Mouse (Mus musculus): Measurements from ENCODE around the gene Extl2.

Extl2 gene

DNA sequence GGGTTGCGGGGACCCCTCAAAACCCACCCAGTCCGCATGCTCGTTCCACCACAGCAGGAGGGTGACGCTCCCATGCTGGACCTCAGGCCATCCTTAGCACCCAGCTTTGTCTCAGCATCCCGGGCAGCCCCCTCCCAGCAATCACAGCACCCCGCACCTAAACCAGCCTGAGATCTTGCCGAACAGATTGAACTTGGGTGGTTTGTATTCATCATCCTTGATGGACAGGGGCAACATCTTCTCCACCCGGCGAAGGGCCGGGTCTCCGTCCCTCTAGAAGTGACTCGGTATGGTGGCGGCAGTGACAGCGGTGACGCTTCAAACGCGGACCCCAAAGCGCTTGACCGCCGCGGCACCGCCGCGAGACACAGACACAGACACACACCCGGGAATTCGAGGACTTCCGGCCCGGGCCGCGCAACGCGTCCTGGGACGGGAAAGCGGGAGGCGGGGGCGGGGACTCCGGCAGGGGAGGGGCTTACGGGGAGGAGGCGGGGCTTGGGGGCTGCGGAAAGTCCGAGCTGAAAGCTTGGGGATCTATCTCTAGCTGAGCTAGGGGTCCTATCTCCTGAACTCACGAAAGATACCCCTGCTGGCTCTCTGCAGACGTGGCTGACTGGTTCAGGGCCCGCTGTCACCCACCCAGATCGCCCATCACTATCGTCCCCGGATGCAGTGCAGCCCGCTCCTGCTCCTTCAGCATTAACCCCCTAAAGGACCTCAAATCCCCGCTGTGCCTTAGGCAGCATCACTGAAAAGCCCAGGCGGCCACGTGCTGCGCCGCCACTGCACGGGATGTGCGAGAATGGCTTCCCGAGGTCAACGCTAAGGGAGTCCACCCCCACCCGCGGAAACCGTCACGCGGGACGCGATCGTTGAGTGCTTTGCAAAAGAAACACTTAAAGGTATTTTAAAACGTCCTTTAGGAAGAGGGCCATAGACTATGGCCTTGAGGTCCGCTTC lies at the start of gene Extl2, which contains the start of gene Slc30a7:
TSS of gene Extl2 (plus strand) at position 485 of the 963 bp plus-strand sequence.
TSS of gene Slc30a7 (minus strand) at position 429 of the 963 bp plus-strand sequence.
- WGBS: under 1% methylated on average over 66 of the region's 67 CpGs

DNA sequence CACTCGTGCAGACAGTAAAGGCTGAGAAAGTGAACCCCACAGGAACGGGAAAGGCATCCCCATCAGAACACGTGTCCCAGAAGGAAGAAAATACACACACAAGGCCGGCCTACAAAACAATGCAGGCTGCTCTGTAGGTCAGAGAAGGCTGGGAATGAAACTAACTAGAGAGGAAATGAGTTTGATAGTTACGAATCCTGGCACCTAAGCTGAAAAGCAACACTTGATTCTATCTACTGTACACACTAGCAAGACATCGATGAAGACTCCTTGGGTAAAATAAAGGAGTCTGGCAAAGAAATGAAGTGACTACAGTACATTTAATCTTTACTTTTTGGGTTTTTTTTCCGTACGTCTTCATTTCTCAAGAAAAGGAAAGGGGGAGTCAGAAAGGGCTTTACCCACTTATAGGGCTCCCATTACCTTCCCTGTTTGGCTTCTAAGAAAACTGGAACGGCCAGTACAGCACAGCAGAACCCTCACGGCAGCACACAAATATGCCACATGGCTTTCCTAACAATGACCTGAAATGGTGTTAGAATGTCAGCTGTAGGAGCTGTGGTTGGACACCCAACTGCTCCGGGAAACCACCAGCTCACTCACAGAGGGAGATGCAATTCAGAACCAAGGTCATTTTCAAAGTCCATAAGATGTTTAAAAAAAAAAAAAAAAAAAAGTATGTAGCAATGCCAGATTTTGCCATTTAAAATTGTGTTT lies 45.8 kb upstream of the Extl2 start:
- whole genome bisulfite sequencing: 86% methylated on average over 11 of the region's 11 CpGs

DNA sequence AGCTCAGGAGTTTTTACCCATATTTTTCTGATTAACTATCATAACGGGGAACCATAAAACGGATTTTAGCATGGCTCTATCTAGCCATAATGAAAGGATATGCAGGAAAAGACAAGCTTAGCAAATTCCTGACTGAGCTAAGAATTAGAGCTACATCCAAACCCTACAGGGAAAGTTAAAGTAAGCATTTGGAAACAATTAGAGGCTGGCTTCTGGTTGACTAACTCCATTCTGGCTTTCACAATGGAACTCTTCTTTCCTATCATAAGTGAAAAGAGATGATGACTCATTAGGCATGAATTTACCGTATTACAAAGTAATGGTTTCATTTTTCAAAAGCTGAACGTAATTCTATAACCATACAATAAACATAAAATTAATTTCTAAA lies 45.2 kb upstream of the Extl2 start:
- 74% methylated on average over 4 of the region's 4 CpGs for WGBS

DNA sequence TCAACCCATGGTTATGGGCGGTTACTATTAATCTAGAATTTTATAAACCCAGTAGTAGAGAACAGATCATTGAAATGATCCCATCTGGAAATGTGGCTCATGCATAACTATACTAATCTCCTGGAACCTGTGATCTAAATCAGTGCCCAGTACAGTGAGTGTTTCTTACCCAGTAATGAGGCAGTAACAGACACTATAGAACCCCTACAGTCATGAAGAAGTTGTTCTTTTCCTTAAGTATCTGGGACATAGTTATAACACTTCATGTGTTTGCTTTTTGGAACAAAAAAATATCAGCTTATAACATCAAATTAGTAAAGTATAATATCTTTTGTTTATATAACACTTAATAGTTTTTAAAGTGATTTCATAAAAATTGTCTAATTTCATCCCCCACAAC lies 43.7 kb upstream of the Extl2 start:
- WGBS: 98% methylated on average over 1 of the region's 1 CpGs

DNA sequence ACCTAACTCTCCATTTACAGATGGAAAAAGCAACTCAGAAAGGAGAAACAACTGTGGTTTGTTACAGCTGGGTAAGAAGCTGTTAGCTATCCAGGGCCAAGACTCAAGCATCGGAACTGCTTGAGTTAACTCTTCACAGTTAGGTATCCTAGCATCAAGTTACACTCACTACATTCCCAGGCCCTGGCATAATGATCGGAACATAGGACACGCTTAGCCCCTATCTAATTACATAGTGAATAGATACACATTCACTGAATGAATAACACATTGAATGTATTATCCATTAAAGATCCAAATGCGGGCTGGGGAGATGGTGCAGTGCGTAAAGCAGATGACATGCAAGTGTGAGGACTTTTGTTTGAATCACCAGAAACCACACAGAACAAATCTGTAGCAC lies 43.2 kb upstream of the Extl2 start:
- WGBS: 85% methylated on average over 5 of the region's 5 CpGs

DNA sequence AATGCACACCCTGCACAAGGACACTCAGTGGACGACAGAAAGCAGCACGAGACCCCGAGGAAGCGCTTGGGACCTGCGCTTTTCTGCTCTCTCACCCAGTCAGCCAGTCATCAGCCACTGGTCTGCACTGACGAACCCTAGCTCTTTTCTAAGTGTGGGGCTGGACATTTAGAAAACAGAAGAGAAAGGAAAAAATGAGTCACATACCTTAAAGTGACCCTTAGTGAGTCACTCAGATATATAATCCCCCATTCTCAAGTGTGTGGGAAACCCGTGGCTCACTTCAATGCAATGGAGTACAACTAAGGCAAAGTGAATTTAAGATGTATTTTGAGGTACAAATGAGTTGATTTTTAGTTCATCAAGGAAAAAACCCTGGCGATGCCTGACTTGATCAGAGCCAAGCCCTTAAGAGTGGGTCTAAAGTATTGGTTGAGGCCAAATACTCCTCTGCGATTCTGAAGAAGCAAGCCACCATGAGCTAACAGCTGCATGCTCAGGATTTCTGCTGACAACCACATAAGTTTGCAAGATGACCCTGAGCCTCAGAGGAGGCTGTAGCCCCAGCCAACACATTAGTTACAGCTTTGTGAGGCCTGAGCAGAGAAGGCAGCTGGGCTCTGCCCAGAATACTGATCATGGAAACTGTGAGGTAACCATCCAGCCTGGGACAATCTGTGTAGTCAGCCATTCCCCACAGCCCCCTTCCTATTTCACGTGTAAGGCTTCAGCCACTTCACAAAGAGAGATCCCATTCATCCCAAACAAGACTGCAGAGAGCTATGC lies 38.3 kb upstream of the Extl2 start:
- 76% methylated on average over 10 of the region's 10 CpGs for WGBS

DNA sequence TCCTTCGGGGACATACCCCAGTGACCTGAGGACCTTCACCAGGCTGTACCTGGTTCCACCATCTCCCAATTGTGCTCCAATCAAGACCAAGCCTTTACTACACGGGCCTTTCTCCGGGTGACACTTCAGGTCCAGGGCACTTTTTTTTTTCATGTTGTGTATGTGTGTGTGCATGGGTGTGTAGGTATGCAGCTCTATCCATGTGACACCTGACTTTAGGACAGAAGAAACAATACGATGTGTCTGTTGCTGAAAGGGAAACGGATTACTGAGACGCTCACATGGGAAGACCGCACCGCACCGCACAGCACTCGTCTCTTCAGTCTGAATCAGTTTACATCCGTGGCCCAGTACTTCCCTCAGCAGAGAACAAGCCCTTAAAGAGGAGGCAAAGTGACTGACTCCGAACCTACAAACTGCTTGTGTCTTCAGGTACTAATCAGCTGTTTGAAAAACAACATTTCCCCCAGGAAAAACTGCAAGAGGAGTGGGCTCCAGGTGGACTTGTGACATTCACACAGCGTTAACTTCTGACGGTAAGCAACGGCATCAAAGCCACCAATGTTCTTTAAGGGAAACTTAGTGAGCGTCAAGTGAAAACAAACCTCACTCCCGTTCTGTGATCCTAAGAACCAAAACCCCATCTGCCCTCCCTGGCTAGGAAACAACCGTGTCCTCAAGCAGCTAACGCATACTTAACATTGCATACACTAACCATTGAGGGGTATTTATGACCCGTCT lies 36.0 kb upstream of the Extl2 start:
- 95% methylated on average over 20 of the region's 20 CpGs for WGBS

DNA sequence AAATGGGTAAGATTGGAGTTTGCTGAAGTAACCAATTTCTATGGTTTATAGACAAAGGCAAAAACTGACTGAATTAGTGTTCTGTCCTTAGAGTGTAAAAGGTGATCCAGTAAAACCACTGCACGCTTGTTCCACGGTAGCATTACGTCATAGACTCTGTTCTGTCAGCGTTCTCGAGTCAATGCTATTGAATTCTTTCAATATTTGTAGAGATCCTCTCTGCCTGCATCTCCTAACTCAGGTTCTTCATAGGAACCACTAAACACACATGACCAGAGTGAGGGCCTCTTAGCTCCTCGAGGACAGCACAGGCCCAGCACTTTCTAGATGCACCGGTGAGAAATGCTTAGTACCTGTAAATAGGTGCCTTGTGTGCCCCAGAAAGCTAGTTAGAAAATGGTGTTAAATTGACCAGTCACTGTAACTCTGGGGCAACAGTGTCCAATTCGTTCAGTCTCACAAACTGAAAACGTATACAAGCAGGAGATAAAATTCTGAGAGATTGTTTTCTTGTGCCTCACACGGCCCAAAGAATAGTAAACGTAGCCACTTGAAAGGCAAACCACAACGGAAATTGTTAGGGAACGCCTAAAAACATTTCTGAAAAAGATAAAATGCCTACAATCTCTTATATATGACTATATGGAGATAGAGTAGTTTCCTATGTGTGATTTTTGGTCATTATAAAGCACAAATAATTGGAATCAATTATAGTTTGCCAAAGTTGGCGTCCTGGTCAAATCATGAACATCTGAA lies 35.2 kb upstream of the Extl2 start:
- WGBS: 95% methylated on average over 14 of the region's 14 CpGs

DNA sequence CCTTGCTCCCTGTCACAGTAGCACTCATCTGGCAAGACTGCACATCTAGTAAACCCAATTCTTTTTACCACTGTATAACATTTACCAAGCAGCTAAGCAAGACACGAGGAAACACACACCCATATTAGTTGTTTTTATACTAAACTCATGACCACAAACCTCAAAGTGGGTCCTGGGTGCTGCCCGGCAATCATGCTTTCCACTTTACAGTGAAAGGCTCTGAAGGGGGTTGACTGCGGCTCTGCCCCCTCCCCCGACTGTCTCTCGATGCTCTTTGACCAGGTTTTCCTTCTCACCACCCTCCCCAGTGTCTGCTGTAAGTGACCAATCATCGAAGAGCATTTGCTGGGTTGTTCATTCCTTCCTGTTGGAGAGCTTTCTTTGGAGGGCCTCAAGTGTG lies 33.0 kb upstream of the Extl2 start:
- WGBS: 95% methylated on average over 6 of the region's 6 CpGs

DNA sequence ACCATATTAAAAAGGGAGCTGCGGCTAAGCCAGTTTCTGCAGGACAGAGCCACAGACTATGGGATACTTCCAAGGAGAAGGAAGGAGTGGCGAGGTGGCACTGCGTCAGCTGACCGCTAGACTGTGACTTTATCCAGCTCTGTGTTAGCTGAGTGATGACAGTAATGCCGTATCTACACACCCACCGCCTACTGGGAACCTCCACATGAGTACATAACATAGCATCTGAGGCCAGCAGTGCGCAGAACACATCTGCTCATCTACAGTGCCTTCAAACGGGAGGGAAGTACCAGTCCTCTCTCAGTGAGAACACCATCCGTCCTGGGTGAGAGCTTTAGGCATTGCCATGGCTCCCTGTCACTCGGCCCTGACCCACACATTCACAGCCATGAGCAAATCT lies 32.3 kb upstream of the Extl2 start:
- WGBS: 85% methylated on average over 10 of the region's 10 CpGs

DNA sequence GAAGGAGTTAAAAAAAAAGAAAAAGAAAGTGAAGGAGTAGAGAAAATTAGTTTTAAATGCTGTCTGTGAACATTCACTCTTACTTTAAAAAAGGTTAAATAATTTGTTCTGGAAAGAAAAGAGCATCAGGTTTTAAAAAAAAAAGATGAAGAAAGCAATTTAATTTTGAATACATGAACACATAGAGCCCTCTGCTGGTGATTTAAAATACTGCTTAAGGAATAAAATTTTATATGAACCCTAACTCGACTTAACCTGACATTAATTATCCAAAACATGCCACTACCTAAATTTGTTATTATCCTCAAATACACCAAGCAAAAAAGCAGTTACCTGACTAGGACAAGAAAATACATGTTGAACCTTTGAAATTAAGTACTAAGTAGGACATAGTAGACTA lies 28.3 kb upstream of the Extl2 start:
- 4% methylated on average over 1 of the region's 1 CpGs for WGBS

DNA sequence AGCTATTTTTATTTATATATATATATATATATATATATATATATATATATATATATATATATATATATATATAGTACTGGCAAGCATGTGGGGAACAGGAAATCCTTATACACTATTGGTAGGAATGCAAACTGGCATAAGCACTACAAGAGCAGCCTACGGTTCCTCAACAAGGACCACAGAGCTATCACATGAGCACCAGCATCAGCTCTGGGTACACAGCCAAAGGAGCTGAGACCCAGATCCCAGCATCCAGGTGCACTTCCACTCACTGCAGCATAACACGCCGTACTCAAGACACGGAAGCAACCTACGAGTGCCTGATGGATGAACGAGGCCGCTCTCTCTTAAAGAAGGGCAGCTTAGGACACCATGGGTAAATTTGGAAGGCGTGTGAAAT lies 24.0 kb upstream of the Extl2 start:
- WGBS: 73% methylated on average over 8 of the region's 8 CpGs

DNA sequence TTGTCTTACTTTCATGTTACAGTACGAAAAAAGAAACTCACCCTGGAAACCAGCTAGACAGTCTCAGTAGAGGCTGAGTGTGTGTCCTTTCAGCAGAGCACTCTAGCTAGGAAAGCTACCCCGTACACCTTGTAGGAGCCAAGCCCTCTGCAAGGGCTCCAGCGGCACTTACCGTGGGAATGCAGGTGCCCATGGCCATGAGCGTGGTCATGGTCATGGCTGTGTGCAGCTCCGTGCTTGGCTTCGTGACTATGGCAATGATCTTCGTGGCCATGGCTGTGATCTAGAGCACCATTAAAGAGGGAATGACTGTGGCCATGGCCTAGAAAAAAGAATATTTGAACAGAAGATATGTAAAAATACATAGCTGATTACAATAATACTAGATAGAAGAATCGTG lies 22.6 kb upstream of the Extl2 start:
- 94% methylated on average over 9 of the region's 9 CpGs for WGBS

DNA sequence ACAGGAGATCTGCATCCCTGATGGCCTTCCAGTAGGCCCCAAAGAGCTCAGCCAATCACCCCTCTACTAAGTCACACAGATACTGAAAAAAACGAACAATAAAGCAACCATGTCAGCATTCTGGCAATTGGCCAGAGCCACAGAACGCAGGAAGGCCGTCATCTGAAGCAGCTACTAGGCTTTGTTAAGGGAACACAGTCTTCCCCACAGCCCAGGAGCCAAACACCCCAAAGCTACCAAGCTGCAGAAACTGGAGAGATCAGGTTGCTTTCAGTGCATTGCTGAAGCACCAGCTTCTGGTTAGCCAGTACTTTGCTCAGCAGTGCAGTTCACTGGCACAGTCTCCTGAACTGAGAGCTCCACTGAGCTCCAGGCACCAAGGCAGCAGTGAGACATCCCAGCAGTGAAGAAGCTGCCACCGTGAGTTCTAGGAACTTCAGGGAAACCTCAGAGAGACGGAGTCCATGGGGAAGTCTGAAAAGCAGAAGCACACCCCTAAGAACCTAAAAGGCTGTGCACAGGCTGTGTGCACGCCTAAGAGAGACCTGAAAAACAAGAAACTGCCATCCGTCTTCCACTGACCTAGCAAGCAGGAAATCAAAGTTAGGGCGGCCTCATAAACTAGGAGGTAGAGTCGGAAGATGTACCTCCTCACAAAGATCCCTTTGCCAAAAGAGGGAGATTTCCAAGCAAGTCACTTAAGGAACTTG lies 21.9 kb upstream of the Extl2 start:
- 63% methylated on average over 9 of the region's 9 CpGs for WGBS

DNA sequence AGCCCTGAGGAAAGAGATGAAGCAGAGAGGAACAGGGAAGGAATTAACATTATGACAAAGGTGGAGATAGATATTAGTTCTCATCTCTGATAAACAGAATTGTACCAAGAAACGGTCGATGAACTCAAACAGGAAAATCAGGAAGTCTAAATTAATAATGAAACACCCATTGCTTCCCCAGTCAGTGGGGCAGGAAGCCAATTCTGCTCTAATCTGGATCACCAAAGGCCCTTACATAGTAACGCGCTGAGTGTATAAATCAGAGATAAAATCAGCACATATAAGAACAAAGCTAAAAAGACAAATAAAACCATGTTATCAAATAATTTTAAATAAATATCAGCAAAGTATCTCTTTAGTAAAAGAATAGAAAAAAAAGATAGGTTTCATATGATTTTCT lies 15.2 kb upstream of the Extl2 start:
- 72% methylated on average over 4 of the region's 4 CpGs for WGBS

DNA sequence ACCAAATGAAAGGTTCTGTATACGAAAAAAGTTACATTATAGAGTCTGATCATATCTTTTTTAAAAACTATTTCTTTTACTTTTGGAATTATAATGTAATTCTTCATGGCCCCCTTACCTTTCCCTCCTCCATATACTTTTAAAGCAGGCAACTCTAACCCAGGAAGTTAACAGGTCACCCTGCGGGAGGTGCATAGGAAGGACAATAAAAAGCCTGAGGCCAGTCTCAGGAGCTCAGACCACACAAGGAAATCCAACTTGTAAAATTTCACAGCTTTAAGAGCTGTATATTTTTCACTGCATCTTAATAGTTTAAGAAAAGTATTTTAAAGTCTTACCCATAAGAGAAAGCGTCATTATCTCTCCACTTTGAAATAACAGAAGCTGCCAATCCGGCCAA lies 14.7 kb upstream of the Extl2 start:
- 91% methylated on average over 4 of the region's 4 CpGs for whole genome bisulfite sequencing

DNA sequence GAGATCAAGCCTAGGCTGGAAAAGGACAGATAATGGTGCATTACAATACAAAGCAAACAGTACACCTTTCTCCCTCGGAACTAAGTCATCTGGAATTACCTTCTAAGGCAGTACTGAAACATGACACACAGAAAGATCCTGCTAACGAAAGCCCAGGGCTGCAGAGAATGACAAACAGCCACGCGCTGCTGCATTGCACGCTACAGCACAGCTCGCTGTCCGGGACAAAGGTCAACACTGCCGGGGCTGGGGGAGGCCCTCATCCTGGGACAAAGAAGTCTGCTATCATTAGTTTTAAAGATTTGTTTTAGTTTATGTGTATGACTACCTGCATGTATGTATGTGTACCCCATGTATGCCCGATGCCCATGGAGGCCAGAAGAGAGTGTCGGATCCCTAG lies 14.2 kb upstream of the Extl2 start:
- 90% methylated on average over 10 of the region's 10 CpGs for WGBS

DNA sequence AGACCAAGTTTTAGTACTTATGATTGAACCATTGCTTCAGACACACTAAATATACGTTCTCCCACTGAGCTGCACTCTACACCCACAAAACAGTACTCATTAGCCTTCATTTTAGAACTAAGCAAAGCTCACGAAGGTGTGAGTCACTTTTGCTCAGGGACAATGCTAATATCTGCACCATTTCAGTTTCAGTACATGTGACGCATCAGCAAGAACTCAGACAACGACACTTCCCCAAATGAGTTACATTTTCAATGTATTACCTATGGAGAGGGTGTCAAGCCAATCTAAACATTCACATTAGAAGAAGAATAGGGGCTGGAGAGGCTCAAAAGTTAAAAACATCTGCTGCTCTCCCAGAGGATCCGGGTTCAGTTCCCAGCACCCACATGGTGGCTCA lies 10.3 kb upstream of the Extl2 start:
- 77% methylated on average over 5 of the region's 5 CpGs for WGBS

DNA sequence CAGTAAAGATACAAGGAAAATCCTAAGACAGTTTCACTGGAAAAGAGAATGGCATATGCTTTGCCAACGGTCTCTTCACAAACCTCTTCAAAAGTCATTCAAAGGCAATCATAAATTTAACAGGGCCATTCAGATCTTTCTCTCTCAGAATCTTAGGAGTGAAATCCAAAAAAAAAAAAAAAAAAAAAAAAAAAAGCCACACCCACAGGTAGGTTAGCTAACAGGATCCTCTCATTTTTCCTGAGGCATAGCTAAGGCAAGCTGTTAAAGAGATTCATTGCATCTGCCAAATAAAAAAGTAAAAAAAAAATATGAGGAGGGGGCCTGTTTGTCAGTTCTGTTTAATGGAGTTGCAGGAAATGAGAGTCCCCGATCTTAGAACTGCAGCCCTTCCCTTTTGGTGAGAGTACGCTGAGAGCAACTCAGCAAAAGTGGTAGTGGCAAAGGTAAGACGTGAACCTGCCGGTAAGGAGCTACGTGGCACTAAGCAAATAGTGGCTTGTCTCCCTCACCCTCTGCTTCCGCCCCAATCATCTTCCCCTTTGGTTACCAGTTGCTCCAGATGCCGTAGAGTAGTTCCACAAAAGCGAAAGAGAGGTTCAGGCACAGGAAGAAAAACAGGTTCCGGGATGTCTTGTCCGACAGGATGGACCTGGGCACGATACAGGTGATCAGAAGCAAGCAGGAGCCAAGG lies 831 bp upstream of the Extl2 start:
- WGBS: 6% methylated on average over 12 of the region's 12 CpGs
